Mouse (Mus musculus) midbrain, embryonic 15.5 days (tissue): ENCODE measurements around the gene Sacm1l. TPM values are rescaled to one million over a fixed set of nuclear protein-coding genes. Genes with fewer than 3 reads are reported as not detected.
A peak's percentile ranks its signal among the peaks of the same experiment; 100 is the strongest.

Experiments
- ATAC-seq: fragments of 200-750 bp; cut with Nextera tagmentation; replicated peaks from 2 replicates; pipeline ENCODE4 v1.8.0; 2017; ENCODE audit warnings: moderate TSS enrichment
- H3K27ac ChIP-seq: fragments of 300-500 bp; sonication (generic); 2 replicates; pipeline ENCODE4 v1.5.1; 2015; ENCODE audit warnings: mild to moderate bottlenecking, inconsistent platforms
- H3K27me3 ChIP-seq: fragments of 300-500 bp; sonication (generic); replicated peaks from 2 replicates; pipeline ENCODE4 v1.6.1; 2015; ENCODE audit warnings: inconsistent platforms
- H3K36me3 ChIP-seq: fragments of 300-500 bp; sonication (generic); replicated peaks from 2 replicates; pipeline ENCODE4 v1.6.1; 2015; ENCODE audit warnings: inconsistent platforms
- H3K4me1 ChIP-seq: fragments of 300-500 bp; sonication (generic); 2 replicates; pipeline ENCODE4 v1.6.1; 2015; ENCODE audit warnings: inconsistent platforms
- H3K4me2 ChIP-seq: fragments of 300-500 bp; sonication (generic); 2 replicates; pipeline ENCODE4 v1.6.1; 2015; ENCODE audit warnings: inconsistent platforms, mild to moderate bottlenecking, moderate library complexity
- H3K4me3 ChIP-seq: fragments of 300-500 bp; sonication (generic); 2 replicates; pipeline ENCODE4 v1.5.1; 2015; ENCODE audit warnings: mild to moderate bottlenecking, inconsistent platforms
- H3K9ac ChIP-seq: fragments of 300-500 bp; sonication (generic); 2 replicates; pipeline ENCODE4 v1.6.1; 2015; ENCODE audit warnings: mild to moderate bottlenecking, inconsistent platforms
- H3K9me3 ChIP-seq: fragments of 300-500 bp; sonication (generic); 2 replicates; pipeline ENCODE4 v1.6.1; 2016; ENCODE audit warnings: inconsistent platforms
- WGBS: fragments of 180-500 bp; shearing (Covaris S2); methylation state at CpG from one replicate; pipeline ENCODE4 v1.1.7; 2015; ENCODE audit warnings: mixed read lengths; 5-methylcytosine and 5-hydroxymethylcytosine counted together
- polyA plus RNA-seq: library from polyadenylated mRNA; unstranded; fragments of >200 nt; fragmentation: Nextera tagmentation; extraction: Ambion mirVana; gene quantifications from 2 replicates; pipeline ENCODE4 v1.2.1, GENCODE M21; 2015

Gene Sacm1l
- polyA plus RNA-seq, 1 experiment from 2014 or later, result 50.9 TPM

GRCm38 (mm10) chr9:123491917-123492585 is 37.5 kb upstream of the Sacm1l start:
- 66% methylated on average over 9 of the region's 9 CpGs for WGBS

GRCm38 (mm10) chr9:123496665-123497064 is 32.9 kb upstream of the Sacm1l start:
- H3K4me3 ChIP-seq, result no peak overlapping the region
- no peak overlapping the region for H3K9ac ChIP-seq
- peak overlapping the region; percentile 28 for H3K4me2 ChIP-seq
- H3K27ac ChIP-seq, result no peak overlapping the region
- no peaks in the 10 kb centered on the region for H3K36me3 ChIP-seq
- no peak for ATAC-seq
- no peaks in the 10 kb centered on the region for H3K9me3 ChIP-seq
- H3K27me3 ChIP-seq, result no peaks in the 10 kb centered on the region
- 25% methylated on average over 13 of the region's 13 CpGs for WGBS
- H3K4me1 ChIP-seq, result peaks cover 9% of the 10 kb centered on the region; the same call in 1 of the 2 replicates

More at GRCm38 (mm10) chr9:123491917-123492585, 37.5 kb upstream of the Sacm1l start:
- Histone ChIP-seq H3K9me3 (no peaks in the 10 kb centered on the region), H3K4me2 (no peak overlapping the region), H3K27me3 (no peaks in the 10 kb centered on the region), H3K4me1 (peaks cover 9% of the 10 kb centered on the region; the same call in 1 of the 2 replicates), H3K4me3 (no peak overlapping the region), H3K36me3 (no peaks in the 10 kb centered on the region), H3K9ac (no peak overlapping the region), H3K27ac (no peak overlapping the region)
- ATAC-seq, result peak; percentile 89

- no peak overlapping the region for H3K4me3 ChIP-seq
- 0 out of 2 replicates have a peak, but pooled peaks cover 2% of the 10 kb centered on the region for H3K4me1 ChIP-seq
- H3K9ac ChIP-seq, result no peak overlapping the region
- H3K4me2 ChIP-seq, result no peak overlapping the region
- H3K9me3 ChIP-seq, result no peaks in the 10 kb centered on the region
- no peak overlapping the region for H3K27ac ChIP-seq
- no peaks in the 10 kb centered on the region for H3K36me3 ChIP-seq
- H3K27me3 ChIP-seq, result no peaks in the 10 kb centered on the region
- WGBS, result 84% methylated on average over 5 of the region's 5 CpGs
- ATAC-seq, result no peak
These were observed 31.7 kb upstream of the Sacm1l start for GRCm38 (mm10) chr9:123497906-123498305.

GRCm38 (mm10) chr9:123500480-123500879 is 29.1 kb upstream of the Sacm1l start:
- Histone ChIP-seq H3K36me3 (no peaks in the 10 kb centered on the region), H3K27ac (no peak overlapping the region), H3K9ac (no peak overlapping the region), H3K27me3 (no peaks in the 10 kb centered on the region), H3K4me1 (0 out of 2 replicates have a peak, but pooled peaks cover 2% of the 10 kb centered on the region), H3K4me3 (no peak overlapping the region), H3K9me3 (no peaks in the 10 kb centered on the region), H3K4me2 (no peak overlapping the region)
- WGBS, result 93% methylated on average over 4 of the region's 4 CpGs
- no peak for ATAC-seq

GRCm38 (mm10) chr9:123503171-123503834 is 26.3 kb upstream of the Sacm1l start:
- WGBS, result 76% methylated on average over 5 of the region's 5 CpGs
- no peak overlapping the region for H3K4me3 ChIP-seq
- H3K9ac ChIP-seq, result no peak overlapping the region
- H3K4me2 ChIP-seq, result no peak overlapping the region
- no peaks in the 10 kb centered on the region for H3K27me3 ChIP-seq
- H3K4me1 ChIP-seq, result no peaks in the 10 kb centered on the region
- H3K9me3 ChIP-seq, result no peaks in the 10 kb centered on the region
- no peak overlapping the region for H3K27ac ChIP-seq
- no peaks in the 10 kb centered on the region for H3K36me3 ChIP-seq
- ATAC-seq, result no peak

GRCm38 (mm10) chr9:123504325-123504724 is 25.2 kb upstream of the Sacm1l start:
- no peak overlapping the region for H3K4me3 ChIP-seq
- no peaks in the 10 kb centered on the region for H3K4me1 ChIP-seq
- H3K9ac ChIP-seq, result no peak overlapping the region
- 9% methylated on average over 2 of the region's 2 CpGs for WGBS
- ATAC-seq, result 0 out of 2 replicates have a peak, but pooled peaks have one; percentile 50
- H3K9me3 ChIP-seq, result no peaks in the 10 kb centered on the region
- H3K4me2 ChIP-seq, result no peak overlapping the region
- H3K27ac ChIP-seq, result no peak overlapping the region
- no peaks in the 10 kb centered on the region for H3K27me3 ChIP-seq
- H3K36me3 ChIP-seq, result no peaks in the 10 kb centered on the region

GRCm38 (mm10) chr9:123505598-123505997 is 24.0 kb upstream of the Sacm1l start:
- H3K4me1 ChIP-seq, result peaks cover 8% of the 10 kb centered on the region
- H3K9me3 ChIP-seq, result no peaks in the 10 kb centered on the region
- no peak overlapping the region for H3K9ac ChIP-seq
- ATAC-seq, result no peak
- H3K4me3 ChIP-seq, result no peak overlapping the region
- no peaks in the 10 kb centered on the region for H3K36me3 ChIP-seq
- no peaks in the 10 kb centered on the region for H3K27me3 ChIP-seq
- WGBS, result 82% methylated on average over 1 of the region's 1 CpGs
- no peak overlapping the region for H3K27ac ChIP-seq
- H3K4me2 ChIP-seq, result no peak overlapping the region

- Histone ChIP-seq H3K27ac (no peak overlapping the region), H3K9ac (no peak overlapping the region), H3K4me3 (no peak overlapping the region), H3K4me2 (no peak overlapping the region), H3K9me3 (no peaks in the 10 kb centered on the region), H3K4me1 (peaks cover 8% of the 10 kb centered on the region), H3K27me3 (no peaks in the 10 kb centered on the region), H3K36me3 (no peaks in the 10 kb centered on the region)
- WGBS, result 82% methylated on average over 4 of the region's 4 CpGs
- ATAC-seq, result no peak
These were observed 23.1 kb upstream of the Sacm1l start for GRCm38 (mm10) chr9:123506270-123507146.

- Histone ChIP-seq H3K27ac (no peak overlapping the region), H3K4me3 (no peak overlapping the region), H3K9me3 (no peaks in the 10 kb centered on the region), H3K27me3 (no peaks in the 10 kb centered on the region), H3K36me3 (no peaks in the 10 kb centered on the region), H3K4me1 (peaks cover 8% of the 10 kb centered on the region), H3K9ac (no peak overlapping the region), H3K4me2 (no peak overlapping the region)
- no peak for ATAC-seq
- WGBS, result 91% methylated on average over 2 of the region's 2 CpGs
These were observed 22.2 kb upstream of the Sacm1l start for GRCm38 (mm10) chr9:123507380-123507779.

- Histone ChIP-seq H3K9me3 (no peaks in the 10 kb centered on the region), H3K4me3 (no peak overlapping the region), H3K27ac (no peak overlapping the region), H3K4me1 (peaks cover 8% of the 10 kb centered on the region), H3K4me2 (no peak overlapping the region), H3K36me3 (no peaks in the 10 kb centered on the region), H3K27me3 (no peaks in the 10 kb centered on the region), H3K9ac (no peak overlapping the region)
- no peak for ATAC-seq
- WGBS, result 85% methylated on average over 2 of the region's 2 CpGs
These were observed 20.6 kb upstream of the Sacm1l start for GRCm38 (mm10) chr9:123508986-123509385.

- peak; percentile 90 for ATAC-seq
- Histone ChIP-seq H3K4me2 (no peak overlapping the region), H3K27ac (peak overlapping the region; percentile 70), H3K9me3 (no peaks in the 10 kb centered on the region), H3K9ac (peak overlapping the region; percentile 2; the same call in 1 of the 2 replicates), H3K36me3 (no peaks in the 10 kb centered on the region), H3K27me3 (no peaks in the 10 kb centered on the region), H3K4me1 (peaks cover 8% of the 10 kb centered on the region), H3K4me3 (no peak overlapping the region)
- WGBS, result 71% methylated on average over 8 of the region's 8 CpGs
These were observed 19.6 kb upstream of the Sacm1l start for GRCm38 (mm10) chr9:123509638-123510604.
